Mouse (Mus musculus): ENCODE measurements at regions not wholly inside any gene's neighbourhood (a gene's known extent, or its start where the extent isn't known, plus 50 kb on each side); places are given as distances from the start of the nearest gene placed in this dataset.

DNA sequence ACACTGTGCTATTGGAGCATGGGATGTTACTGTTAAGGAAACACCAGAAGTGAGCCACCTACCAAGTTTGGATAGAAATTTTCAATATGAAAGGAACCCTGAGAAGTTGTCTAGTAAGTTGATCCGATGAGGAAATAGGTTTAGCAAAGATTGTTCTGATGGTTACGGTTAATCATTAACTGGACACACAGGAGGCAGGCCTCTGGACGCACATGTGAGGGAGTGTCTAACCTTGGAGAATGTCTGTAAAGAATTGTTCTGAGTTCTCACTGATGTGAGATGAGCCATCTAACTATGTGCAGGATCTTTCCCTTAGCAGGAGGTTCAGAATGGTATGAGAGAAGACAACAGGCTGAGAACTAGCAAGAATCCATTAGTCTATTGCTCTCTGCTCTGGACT lies 205.8 kb upstream of the Gdnf start:
- Histone ChIP-seq H3K27me3 (ENCODE audit: control insufficient read depth, insufficient read depth, low read length) (no peaks in the 10 kb centered on the region), H3K27ac (replicated peaks; ENCODE audit: insufficient read depth, low read depth, low read length) (no peak overlapping the region), H3K9ac (ENCODE audit: low read depth, low read length) (no peak overlapping the region), H3K4me1 (ENCODE audit: control insufficient read depth, insufficient read depth, low read length) (no peaks in the 10 kb centered on the region), H3K79me2 (ENCODE audit: control insufficient read depth, insufficient read depth, low read length) (no peaks in the 10 kb centered on the region), H3K36me3 (ENCODE audit: control insufficient read depth, insufficient read depth, low read length) (no peaks in the 10 kb centered on the region), H3K4me3 (ENCODE audit: insufficient read depth, low read depth, low read length) (no peak overlapping the region)
- 45% methylated on average over 3 of the region's 3 CpGs for WGBS
- TF ChIP-seq CTCF (IDR thresholded peaks at IDR 0.05; ENCODE audit: low read depth, low read length) (no peak), POLR2A (IDR thresholded peaks at IDR 0.05; ENCODE audit: extremely low read depth, insufficient read depth, low read length) (no peak)
- DNase-seq (ENCODE audit: extremely low read depth, low read depth, low spot score), result peak; percentile 8

DNA sequence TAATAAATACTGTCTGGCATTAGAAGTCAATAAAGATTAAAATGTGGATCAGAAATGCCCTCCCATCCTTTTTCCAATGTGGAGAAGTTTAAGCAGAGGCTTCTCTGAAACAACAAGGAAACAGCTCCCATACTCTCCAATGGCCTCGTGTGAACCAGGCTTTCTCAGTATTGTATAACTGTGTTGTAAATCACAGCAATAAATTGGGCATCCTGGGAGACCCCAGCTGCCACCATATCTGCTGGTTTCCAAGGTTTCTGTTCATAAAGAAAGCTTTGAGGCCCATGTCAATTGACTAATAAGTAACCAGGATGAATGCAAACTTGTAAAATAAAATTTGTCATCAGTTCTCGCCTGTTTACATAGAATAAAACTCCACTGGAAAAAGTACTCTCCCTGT lies 192.7 kb upstream of the Gdnf start:
- TF ChIP-seq POLR2A (IDR thresholded peaks at IDR 0.05; ENCODE audit: extremely low read depth, insufficient read depth, low read length) (no peak), CTCF (IDR thresholded peaks at IDR 0.05; ENCODE audit: low read depth, low read length) (no peak)
- H3K4me3 ChIP-seq (ENCODE audit: insufficient read depth, low read depth, low read length), result no peak overlapping the region
- H3K79me2 ChIP-seq (ENCODE audit: control insufficient read depth, insufficient read depth, low read length), result no peaks in the 10 kb centered on the region
- no peak overlapping the region for H3K9ac ChIP-seq (ENCODE audit: low read depth, low read length)
- no peaks in the 10 kb centered on the region for H3K4me1 ChIP-seq (ENCODE audit: control insufficient read depth, insufficient read depth, low read length)
- no peak for DNase-seq (ENCODE audit: extremely low read depth, low read depth, low spot score)
- H3K36me3 ChIP-seq (ENCODE audit: control insufficient read depth, insufficient read depth, low read length), result no peaks in the 10 kb centered on the region
- no peak overlapping the region for H3K27ac ChIP-seq (replicated peaks; ENCODE audit: insufficient read depth, low read depth, low read length)
- WGBS, result 63% methylated on average over 2 of the region's 2 CpGs
- H3K27me3 ChIP-seq (ENCODE audit: control insufficient read depth, insufficient read depth, low read length), result no peaks in the 10 kb centered on the region

DNA sequence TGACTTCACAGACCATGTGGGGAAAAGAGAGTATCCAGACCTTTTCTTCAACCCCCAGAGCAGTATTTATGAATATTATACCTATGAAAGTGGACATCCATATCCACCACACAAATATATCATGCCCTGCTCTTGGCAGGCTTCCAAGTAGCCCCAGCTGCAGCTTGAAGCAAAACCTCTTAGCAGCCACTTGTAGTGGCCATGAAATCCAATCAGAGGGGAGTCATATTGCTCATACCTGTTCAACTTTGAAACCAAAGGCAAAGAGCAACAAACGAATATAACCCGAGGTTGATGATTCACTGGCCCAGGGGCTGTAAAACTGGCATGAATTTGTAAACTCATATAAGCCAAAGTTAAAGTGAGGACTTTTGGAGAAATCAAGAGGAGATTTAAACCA lies 187.6 kb upstream of the Gdnf start:
- no peak overlapping the region for H3K9ac ChIP-seq (ENCODE audit: low read depth, low read length)
- no peaks in the 10 kb centered on the region for H3K79me2 ChIP-seq (ENCODE audit: control insufficient read depth, insufficient read depth, low read length)
- no peak for DNase-seq (ENCODE audit: extremely low read depth, low read depth, low spot score)
- 66% methylated on average over 2 of the region's 2 CpGs for WGBS
- no peak overlapping the region for H3K4me3 ChIP-seq (ENCODE audit: insufficient read depth, low read depth, low read length)
- H3K27ac ChIP-seq (replicated peaks; ENCODE audit: insufficient read depth, low read depth, low read length), result no peak overlapping the region
- TF ChIP-seq POLR2A (IDR thresholded peaks at IDR 0.05; ENCODE audit: extremely low read depth, insufficient read depth, low read length) (no peak), CTCF (IDR thresholded peaks at IDR 0.05; ENCODE audit: low read depth, low read length) (no peak)
- no peaks in the 10 kb centered on the region for H3K27me3 ChIP-seq (ENCODE audit: control insufficient read depth, insufficient read depth, low read length)
- H3K4me1 ChIP-seq (ENCODE audit: control insufficient read depth, insufficient read depth, low read length), result no peaks in the 10 kb centered on the region
- no peaks in the 10 kb centered on the region for H3K36me3 ChIP-seq (ENCODE audit: control insufficient read depth, insufficient read depth, low read length)

DNA sequence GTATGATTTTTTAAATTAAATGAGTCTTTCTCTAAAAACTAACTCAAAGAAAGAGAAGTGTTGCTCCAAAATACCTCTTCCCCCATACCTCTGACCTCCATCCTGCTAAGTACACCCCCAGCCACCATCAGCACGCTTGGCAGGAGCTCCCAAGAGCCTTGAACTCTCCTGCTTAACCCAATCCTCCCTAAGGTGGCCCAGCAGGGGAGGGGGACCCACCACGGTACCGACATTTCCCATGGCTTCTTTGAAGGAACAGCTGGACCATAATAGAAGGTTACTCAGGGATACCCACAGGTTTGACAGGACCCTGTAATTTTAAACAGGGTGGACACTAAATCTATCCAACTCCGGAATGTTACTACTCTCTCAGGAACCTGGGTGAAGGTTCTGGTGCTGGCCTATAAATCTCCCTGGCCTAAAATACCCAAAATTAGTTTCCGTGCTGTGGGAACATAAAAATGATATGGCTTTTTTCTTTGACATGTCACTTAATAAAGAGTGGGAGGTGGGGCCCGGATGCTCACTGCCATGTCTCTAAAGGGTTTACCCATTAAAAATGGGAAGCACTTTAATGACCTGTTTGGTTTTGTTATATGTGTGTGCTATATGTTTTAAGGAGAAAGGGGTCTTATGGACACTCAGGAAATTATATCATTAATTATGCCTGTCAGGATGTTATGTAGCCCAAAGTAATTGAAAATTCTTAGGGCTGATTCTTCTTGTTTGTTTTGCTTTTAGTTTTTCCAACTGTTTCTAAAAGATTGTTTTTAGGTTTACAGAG lies 185.8 kb upstream of the Gdnf start:
- Histone ChIP-seq H3K36me3 (ENCODE audit: control insufficient read depth, insufficient read depth, low read length) (no peaks in the 10 kb centered on the region), H3K27ac (replicated peaks; ENCODE audit: insufficient read depth, low read depth, low read length) (no peak overlapping the region), H3K4me1 (ENCODE audit: control insufficient read depth, insufficient read depth, low read length) (no peaks in the 10 kb centered on the region), H3K9ac (ENCODE audit: low read depth, low read length) (no peak overlapping the region), H3K4me3 (ENCODE audit: insufficient read depth, low read depth, low read length) (no peak overlapping the region), H3K27me3 (ENCODE audit: control insufficient read depth, insufficient read depth, low read length) (no peaks in the 10 kb centered on the region), H3K79me2 (ENCODE audit: control insufficient read depth, insufficient read depth, low read length) (no peaks in the 10 kb centered on the region)
- 78% methylated on average over 6 of the region's 6 CpGs for WGBS
- TF ChIP-seq POLR2A (IDR thresholded peaks at IDR 0.05; ENCODE audit: extremely low read depth, insufficient read depth, low read length) (no peak), CTCF (IDR thresholded peaks at IDR 0.05; ENCODE audit: low read depth, low read length) (no peak)
- no peak for DNase-seq (ENCODE audit: extremely low read depth, low read depth, low spot score)

DNA sequence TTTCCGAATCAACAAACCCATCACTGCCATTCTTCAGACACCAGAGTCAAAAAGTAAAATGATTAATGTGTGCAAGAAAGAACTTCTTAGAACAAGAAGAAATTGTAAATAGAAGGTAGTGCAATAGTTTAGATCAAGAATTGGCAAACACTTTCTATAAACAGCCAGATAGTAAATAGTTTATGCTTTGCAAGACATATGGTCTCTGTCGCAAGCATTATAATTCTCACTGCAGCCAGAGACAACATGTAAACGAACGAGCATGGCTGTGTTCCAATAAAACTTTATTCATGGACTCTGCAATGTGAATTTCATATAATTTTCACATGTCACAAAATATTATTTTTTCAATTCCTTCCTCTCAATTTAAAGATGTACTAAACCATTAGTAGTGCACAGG lies 180.8 kb upstream of the Gdnf start:
- Histone ChIP-seq H3K4me1 (ENCODE audit: control insufficient read depth, insufficient read depth, low read length) (no peaks in the 10 kb centered on the region), H3K36me3 (ENCODE audit: control insufficient read depth, insufficient read depth, low read length) (no peaks in the 10 kb centered on the region), H3K4me3 (ENCODE audit: insufficient read depth, low read depth, low read length) (no peak overlapping the region), H3K27ac (replicated peaks; ENCODE audit: insufficient read depth, low read depth, low read length) (no peak overlapping the region), H3K9ac (ENCODE audit: low read depth, low read length) (no peak overlapping the region), H3K79me2 (ENCODE audit: control insufficient read depth, insufficient read depth, low read length) (no peaks in the 10 kb centered on the region), H3K27me3 (ENCODE audit: control insufficient read depth, insufficient read depth, low read length) (no peaks in the 10 kb centered on the region)
- TF ChIP-seq CTCF (IDR thresholded peaks at IDR 0.05; ENCODE audit: low read depth, low read length) (no peak), POLR2A (IDR thresholded peaks at IDR 0.05; ENCODE audit: extremely low read depth, insufficient read depth, low read length) (no peak)
- no peak for DNase-seq (ENCODE audit: extremely low read depth, low read depth, low spot score)
- 80% methylated on average over 4 of the region's 4 CpGs for WGBS

DNA sequence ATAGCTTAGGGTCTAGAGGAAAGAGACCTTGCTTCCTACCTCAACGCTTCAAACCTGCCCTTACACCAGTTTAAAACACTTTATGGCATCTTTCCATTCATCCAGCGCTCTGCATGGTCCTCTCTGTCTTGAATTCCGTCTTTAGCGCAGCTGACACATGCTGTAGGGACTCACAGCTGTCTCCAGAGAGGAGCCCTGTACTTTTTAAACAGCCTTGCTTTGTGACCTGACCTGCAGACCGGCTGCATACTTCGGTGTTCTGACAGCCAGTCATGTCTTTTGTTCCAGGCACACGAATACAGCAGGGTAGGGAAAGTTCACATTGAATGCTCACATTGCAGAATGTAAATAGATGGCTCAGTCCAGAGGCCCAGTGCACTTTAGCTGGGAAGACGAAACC lies 175.4 kb upstream of the Gdnf start:
- WGBS, result 64% methylated on average over 8 of the region's 8 CpGs
- H3K36me3 ChIP-seq (ENCODE audit: control insufficient read depth, insufficient read depth, low read length), result no peaks in the 10 kb centered on the region
- no peak overlapping the region for H3K4me3 ChIP-seq (ENCODE audit: insufficient read depth, low read depth, low read length)
- TF ChIP-seq CTCF (IDR thresholded peaks at IDR 0.05; ENCODE audit: low read depth, low read length) (no peak), POLR2A (IDR thresholded peaks at IDR 0.05; ENCODE audit: extremely low read depth, insufficient read depth, low read length) (no peak)
- no peaks in the 10 kb centered on the region for H3K27me3 ChIP-seq (ENCODE audit: control insufficient read depth, insufficient read depth, low read length)
- H3K27ac ChIP-seq (replicated peaks; ENCODE audit: insufficient read depth, low read depth, low read length), result no peak overlapping the region
- no peak for DNase-seq (ENCODE audit: extremely low read depth, low read depth, low spot score)
- H3K9ac ChIP-seq (ENCODE audit: low read depth, low read length), result no peak overlapping the region
- H3K79me2 ChIP-seq (ENCODE audit: control insufficient read depth, insufficient read depth, low read length), result no peaks in the 10 kb centered on the region
- no peaks in the 10 kb centered on the region for H3K4me1 ChIP-seq (ENCODE audit: control insufficient read depth, insufficient read depth, low read length)
